Mouse (Mus musculus) ovary, postnatal 14 days (tissue): ENCODE measurements around the gene Prrc2b.

ENCODE experiments used
- DNase-seq: peaks from one replicate; pipeline ENCODE4 v3.0.0; 2022; ENCODE audit warnings: low spot score

Gene Prrc2b

DNA sequence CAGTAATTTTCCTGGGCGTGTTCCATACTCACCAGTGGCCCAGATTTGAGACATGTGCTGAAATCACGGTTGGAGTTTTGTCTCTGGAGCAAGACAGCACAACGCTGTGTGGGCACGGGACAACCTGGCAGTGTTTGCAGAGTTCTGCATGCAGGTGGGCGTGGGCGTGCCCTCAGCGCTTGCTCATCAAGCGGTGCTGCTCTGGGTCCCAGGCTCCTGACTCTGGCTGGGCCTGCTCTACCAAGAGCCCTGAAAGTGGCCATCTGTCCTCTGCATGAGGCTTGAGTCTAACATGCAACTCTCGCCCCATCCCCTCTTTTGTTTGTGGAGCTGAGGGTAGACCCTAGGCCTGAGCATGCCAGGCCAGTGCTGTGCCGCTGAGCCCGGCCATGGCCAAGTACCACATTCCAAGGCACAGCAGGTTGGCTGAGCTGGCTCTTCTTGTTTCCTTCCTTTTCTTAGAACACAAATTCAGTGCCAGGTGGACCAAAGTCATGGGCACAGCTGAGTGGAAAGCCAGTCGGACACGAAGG, 36.2 kb downstream of the Prrc2b start:
- DNase-seq = no peak

DNA sequence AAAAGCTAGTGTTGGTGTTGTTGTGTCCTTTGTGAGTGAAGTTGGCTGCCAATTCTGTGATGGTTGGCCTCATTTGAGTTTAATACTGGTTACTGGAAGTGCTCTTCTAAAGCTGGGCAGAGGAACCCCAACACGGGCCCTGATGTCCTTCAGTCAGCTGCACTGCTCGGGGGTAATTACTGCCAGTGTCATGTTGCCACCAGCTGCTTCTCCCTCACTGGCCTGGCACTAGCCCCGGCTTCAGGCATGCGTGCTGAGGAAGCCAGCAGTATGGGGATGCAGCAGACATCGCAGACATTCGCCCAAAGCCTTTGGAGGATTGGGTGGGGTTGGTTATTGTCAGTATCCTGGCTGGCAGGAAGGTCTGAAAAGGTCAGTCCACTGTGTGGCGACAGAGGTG, 36.8 kb downstream of the Prrc2b start:
- no peak for DNase-seq

DNA sequence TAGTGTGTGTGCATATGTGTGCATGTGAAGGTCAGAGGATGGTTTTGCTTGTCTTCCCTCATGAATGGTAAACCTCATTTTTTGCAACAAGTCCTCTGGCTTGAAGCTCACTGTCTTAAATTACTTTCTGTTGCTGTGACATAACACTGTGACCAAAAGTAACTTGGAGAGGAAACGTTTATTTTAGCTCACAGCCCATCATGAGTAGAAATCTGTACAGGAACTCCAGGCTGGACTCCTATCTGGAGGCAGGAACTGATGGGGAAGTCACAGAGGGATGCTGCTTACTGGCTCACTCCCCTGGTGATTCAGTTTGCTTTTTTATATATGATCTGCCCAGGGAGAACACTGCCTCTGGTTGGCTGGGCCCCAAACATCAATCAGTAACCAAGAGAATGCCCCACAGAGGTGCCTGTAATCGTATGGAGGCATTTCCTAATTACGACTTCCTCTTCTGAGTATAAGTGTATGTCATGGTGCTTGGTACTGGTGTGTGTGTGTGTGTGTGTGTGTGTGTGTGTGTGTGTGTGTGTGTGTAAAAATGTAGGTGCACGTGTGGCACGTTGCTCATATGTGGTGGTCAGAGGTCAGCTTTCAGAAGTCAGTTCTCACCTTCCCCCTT, 38.3 kb downstream of the Prrc2b start:
- DNase-seq = no peak

DNA sequence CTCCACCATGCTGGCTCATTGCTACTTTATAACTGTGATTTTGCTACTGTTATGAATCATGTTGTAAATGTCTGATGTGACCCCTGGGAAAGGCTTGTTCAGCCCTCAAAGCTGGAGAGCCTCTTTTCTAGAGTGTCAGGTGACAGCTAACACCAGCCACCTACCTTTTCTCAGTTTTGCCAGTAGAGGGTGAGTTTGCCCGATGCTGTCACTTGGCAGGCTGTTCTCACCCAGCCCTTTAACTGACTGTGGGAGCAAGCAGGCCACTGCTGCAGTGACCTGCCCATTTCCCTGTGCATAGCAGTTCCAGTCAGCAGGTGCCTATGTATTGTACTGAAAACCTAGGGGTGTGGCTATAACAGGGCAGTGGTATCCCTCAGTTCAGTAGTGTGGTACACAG, 39.7 kb downstream of the Prrc2b start:
- no peak for DNase-seq

DNA sequence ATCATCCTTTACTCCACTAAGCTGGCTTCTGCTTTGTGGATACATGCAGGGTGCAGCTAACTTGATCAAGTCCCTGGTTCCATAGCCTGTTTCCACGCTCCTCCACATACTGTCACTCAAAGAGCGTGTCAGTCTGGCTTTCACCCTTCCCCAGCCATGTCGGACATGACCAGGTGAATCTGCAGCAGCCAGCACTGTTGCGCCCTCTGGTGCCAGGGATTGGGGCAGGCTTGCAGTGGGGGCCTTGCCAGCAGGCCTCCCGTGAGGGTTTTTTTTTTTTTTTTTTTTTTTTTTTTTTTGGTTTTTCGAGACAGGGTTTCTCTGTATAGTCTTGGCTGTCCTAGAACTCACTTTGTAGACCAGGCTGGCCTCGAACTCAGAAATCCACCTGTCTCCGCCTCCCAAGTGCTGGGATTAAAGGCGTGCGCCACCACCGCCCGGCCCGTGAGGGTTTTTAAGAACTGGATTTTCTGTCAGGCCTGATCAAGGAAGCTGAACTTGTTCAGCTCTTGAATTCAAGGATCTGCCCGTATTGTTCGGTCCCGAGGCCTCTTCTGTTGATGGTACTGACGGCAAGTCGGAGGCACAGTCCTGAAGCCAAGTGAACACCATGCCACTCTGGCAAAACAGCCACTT, 41.1 kb downstream of the Prrc2b start:
- DNase-seq = no peak

DNA sequence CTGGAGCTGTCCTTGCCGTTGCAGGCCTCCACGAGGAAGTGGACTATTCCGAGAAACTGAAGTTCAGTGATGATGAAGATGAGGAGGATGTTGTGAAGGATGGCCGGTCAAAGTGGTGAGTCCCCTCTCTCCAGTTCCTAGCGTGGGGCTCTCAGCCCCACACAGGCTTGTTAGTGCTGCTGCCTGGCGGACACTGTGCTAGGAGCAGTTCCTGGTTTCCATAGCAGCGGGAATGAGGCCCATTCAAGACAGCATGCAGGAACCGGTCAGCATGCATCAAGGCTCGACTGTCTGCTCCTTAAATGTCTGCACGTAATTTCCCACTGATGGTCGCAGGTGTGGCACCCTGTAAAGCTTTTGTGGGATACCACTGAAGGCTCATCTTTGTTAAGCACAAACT, 48.1 kb downstream of the Prrc2b start:
- no peak for DNase-seq

DNA sequence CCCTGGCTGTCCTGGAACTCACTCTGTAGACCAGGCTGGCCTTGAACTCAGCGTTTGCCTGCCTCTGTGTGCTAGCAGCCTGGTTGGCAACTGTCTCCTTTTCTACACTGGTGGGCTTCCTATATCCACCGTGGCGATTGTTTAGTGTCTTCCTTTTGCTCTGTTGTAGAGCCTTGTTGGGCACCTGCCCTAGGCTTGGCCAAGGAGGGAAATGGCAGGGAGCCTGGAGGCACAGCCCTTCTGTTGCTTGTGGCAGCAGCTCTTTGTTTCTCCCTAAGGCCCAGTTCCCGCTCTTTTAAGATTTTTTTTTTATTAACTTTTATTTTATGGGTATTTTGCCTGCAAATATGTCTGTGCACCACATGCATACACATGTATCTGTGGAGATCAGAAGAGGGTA, 49.2 kb downstream of the Prrc2b start:
- DNase-seq = no peak

DNA sequence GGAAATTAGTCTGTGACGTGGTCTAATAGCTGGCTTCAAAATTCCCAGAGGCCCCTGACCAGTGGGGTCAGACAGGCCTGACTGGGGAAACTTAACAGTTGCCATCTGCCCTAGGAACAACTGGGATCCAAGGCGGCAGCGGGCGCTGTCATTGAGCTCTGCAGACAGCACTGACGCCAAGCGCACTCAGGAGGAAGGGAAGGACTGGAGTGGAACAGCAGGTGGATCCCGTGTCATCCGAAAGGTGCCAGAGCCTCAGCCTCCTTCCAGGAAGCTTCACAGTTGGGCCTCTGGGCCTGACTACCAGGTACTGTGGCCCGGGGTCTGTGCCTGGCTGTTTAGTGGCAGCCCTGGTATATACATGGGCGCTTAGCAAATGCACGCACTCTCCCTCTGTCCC, 49.8 kb downstream of the Prrc2b start:
- no peak for DNase-seq

DNA sequence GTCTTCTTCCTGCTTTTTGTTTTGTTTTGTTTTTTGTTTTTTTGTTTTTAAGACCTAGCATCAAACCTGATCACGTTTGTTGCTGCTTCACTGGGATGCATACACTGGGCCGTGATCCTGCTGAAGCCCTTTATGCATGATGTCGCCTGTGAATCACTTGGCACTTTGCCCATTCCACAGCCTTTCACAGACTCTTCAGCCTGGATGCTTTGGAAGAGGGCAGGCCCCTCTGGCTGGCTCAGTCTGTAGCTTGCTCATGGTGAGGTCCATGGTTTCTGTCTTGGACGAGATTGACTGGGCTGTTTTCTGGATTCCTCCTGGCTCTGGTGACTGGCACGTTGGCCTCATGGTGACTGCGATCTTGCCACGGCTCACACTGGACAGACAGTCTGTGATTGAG, 50.6 kb downstream of the Prrc2b start:
- no peak for DNase-seq

DNA sequence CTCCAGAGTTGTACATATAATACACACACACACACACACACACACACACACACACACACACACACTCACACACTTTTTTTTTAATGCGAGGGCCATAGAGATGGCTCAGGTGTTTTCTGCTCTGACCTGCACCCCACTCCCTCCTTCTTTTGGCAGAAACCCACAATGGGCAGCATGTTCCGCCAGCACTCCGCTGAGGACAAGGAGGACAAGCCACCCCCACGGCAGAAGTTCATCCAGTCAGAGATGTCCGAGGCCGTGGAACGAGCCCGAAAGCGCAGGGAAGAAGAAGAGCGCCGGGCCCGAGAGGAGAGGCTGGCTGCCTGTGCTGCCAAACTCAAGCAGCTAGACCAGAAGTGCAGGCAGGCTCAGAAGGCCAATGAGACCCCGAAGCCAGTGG, 53.0 kb downstream of the Prrc2b start:
- no peak for DNase-seq

DNA sequence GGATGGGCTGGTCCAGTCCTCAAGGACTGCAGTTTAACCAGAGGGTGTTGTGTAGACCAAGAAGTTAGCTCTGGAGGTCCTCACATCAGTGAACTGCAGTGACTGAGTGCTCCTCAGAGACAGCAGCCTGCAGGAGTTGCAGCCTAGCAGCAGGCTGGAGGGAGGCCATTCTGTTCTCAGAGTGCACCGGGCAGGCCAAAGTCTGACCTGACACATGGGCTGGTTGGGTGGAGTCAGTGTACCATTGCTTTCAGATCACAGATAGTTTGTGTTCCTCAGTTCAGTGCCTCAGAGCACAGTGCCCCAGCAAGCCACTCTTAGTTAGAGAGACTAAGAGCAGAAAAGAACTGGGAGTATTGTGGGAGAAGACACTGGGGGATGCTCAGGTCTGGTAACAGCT, 56.8 kb downstream of the Prrc2b start:
- DNase-seq = no peak

DNA sequence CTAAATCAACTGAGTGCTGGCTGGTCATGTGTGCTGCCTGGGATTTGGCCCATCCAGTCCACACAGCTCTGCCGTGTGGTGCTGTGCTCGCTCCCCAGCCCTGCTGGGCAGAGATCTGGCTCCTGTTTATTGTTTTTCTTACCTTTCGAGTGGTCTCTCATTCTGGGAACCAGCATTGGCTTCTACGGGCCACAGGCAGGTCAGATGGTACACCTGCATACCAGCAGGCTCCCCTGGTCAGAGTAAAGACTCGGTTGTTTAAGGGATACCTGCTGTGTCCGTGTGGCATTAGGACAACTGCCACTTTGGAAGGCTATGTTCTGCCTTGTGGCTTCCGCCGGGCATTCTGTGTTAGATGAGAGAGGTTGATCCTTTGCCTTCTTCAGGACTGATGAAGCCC, 60.8 kb downstream of the Prrc2b start:
- no peak for DNase-seq

DNA sequence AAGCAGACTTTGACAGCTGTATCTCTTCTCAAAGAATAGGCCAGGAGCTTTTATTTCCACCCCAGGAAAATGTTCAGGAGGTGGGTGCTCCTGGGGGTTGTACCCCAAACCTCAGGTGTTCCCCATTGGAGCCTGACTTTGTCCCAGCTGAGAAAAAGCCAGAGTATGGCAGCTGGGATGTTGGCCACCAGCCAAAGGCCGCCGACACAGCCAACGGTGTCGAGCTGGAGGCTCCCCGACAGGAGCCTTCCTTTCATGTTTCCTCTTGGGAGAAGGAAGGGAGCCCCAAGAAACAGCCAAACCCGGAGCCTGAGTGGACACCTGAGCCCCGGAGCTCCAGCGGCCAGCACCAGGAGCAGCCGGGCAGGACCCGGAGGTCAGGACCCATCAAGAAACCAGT, 62.1 kb downstream of the Prrc2b start:
- DNase-seq = no peak

DNA sequence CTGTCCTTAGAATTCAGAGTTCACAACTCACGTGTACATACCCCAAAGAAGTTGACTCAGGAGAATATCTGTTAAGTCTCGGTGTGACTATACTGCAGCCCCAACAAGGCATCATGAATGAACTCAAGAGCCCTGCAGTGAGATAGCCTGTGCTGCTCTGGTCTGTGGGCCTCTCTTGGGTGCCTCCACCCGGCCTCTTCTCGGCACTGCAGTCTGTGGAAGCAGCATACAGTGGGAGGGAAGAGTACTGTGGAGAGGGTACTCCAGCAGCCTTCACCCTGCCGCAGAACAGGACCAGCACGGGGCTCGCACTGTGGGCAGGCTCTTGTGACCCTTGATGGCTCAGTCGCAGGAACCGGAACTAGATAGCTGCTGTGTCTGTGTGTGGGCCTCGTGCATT, 64.7 kb downstream of the Prrc2b start:
- no peak for DNase-seq

DNA sequence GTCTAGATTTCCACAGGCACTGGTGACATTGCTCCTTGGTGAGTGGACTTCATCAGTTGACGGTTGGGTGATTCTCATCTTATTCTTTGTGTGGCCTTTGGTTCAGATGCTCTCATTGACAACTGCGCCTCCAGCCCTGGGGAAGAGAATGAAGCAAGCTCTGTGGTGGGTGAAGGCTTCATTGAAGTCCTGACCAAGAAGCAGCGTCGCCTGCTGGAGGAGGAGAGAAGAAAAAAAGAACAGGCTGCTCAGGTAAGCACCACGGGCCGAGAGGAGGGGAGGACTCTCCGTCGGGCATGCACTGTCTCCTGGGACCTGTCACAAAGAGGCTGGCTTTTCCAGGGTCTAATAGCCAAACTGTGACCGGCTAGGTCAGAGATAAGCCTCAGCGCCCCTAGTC, 65.6 kb downstream of the Prrc2b start:
- no peak for DNase-seq

DNA sequence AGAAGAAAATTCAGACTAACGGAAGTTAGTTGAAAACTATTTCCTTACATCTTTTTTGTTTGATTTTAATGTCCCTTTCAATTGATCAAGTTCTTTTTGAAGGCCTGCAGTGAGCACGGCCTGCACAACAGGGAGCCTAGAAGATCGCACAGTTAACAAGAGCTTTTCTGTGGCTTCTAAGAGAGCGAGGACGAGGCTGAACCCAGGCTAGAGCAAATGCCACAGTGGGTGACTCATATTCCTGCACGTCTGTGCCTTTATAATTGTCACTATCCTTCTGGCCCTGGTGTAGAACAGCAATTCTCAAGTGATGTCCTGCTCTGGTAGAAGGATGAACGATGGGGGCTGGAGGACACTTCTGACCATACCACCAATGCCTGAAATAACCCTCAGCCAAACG, 66.8 kb downstream of the Prrc2b start:
- no peak for DNase-seq

DNA sequence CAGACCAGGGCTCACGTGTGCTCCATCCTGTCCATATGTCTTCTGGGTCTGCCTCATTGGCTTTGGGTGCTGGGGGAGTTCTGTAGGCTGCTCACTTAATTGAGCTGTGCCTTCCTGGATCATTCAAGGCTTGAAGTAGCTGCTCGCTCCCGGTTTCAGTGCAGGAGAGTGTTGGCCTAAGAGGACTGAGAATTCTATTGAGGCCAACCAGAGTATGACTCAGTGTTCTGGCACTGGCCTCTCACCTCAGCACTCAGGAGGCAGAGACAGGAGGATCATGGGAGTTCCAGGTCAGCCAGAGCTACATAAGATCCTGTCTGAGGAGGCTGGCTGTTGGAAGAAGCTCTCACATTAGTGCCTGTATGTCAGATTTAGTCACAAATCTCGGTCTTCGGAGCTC, 67.2 kb downstream of the Prrc2b start:
- DNase-seq = no peak

DNA sequence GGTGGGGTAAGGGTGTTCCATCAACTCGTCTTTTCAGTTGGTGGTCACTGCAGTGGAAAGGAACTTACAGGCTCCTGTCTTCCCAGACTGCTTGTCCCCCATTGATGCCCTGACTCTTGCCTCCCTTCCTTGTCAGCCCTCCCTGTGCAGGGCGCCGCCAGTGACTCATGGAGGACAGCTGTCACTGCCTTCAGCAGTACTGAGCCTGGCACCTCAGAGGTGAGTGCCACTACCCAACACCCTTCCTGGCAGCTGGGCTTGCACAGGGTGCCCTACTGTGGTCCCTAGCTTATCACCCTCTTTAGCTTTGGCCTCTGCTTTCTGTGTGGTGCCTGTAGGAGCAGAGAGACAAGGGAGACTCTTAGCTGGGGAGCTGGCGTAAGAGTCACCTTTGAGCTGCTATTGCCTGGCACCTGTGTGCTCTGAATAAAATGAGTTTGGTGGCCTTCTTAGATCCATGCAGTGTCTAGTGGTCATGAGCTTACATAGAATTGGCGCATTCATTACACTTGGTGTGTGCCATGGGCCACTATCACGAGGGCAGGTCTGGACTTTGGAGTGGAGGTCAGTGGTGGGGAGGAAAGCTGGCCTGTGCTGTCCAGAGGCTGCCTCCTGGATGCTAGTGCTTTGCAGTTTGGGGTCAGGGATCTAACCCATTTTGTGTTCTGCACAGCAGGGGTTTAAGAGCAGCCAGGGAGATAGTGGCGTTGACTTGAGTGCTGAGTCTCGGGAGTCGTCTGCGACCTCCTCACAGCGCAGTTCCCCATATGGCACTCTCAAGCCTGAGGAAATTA, 67.9 kb downstream of the Prrc2b start:
- DNase-seq = no peak

DNA sequence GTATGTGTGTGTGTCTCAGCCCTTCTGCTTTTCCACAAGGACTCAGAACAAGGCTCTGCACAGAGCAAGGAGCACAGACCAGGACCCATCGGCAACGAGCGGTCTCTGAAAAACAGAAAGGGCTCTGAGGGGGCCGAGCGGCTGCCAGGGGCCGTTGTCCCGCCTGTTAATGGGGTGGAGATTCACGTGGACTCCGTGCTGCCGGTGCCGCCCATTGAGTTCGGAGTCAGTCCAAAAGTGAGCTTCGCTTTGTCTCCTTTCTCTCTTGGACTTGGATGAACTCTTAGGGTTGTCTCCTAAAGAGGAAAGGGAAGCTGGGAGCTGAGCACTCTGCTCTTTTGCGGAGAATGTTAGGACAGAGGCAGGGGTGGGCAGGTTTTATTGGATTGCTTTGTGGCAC, 68.6 kb downstream of the Prrc2b start:
- DNase-seq = no peak

DNA sequence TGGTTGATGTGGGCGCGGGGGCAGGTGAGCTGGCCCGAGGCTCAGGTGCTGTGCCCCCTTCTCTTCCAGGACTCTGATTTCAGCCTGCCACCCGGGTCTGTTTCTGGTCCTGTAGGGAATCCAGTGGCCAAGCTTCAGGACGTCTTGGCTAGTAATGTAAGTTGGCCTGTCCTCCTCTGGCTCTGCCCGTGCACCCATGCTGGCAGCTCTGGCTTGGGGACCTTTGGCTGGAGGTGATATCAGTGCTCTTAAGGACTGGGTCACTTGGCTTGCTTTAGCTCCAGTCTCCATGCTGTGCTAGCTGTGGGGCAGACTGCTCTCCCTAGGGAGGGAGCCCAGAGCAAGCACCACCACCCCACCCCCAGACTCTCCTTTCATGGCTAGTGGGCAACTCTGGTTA, 69.1 kb downstream of the Prrc2b start:
- DNase-seq = no peak

DNA sequence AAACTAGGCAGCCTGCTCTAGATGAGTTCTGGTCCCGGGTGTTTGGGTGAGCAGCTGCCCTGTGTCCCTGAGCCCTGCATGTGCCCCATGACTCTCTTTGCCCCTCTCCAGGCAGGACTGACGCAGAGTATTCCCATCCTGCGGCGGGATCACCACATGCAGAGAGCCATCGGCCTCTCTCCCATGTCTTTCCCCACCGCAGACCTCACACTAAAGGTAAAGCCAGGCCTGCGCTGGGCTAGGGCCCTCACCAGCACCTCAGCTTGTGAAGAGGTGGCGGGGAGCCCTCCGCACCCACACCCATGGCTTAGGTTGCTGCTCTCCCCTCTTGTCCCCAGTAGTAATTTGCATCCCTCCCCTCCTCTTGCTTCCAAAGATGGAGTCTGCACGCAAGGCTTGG, 70.1 kb downstream of the Prrc2b start:
- no peak for DNase-seq

DNA sequence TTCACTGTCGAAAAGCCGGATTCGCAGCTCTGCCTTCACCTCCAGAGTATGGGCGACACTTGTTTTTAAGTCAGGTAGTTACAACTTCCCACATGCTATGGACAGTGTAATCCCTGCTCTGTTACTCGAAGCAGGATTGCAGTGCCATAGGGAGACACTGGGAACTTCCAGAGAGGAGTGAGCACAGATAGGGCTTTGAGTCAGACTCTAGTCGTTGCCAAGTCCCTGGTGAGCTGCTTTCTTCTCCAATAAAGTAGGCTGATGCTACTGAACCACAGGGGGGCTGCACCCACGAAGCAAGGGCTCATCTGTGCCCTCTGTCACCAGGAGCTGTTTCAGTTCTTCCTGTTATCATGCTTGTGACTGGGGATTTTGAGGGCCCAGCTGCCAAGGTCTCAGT, 70.7 kb downstream of the Prrc2b start:
- no peak for DNase-seq

DNA sequence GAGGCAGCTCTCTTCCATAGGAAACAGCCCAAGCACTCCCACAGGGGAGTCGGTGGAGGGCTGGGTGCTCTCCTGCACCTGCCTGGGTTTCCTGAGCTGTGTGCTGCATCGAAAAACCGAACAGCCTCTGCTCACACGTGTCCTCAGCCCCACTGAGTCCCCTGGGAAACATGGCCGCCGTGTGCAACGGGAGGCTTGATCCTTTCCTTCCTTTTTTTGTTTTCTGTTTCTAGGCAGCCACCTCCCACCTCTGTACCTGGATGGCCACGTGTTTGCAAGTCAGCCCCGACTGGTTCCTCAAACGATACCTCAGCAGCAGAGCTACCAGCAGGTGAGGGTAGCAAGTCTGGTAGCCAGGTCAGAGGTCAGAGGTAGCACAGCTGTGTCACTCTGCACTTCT, 71.2 kb downstream of the Prrc2b start:
- no peak for DNase-seq
